Mouse (Mus musculus) G1E (cell line): ENCODE measurements around the gene Ddn.

Experiments used
- CTCF ChIP-seq: IDR thresholded peaks from 2 replicates; pipeline ENCODE4 v1.5.1; 2012; ENCODE audit warnings: low read depth, low read length, inconsistent platforms, mixed read lengths
- TAL1 ChIP-seq: conservative IDR thresholded peaks from 2 replicates; pipeline ENCODE4 v1.6.1; 2012; ENCODE audit warnings: low read depth, low read length, inconsistent platforms, mixed read lengths

- TF ChIP-seq CTCF = no peak
- no peak for TF ChIP-seq TAL1
Observed at GRCm38 (mm10) chr15:98798903-98799302, 10.4 kb downstream of the Ddn start.
